Mouse (Mus musculus): ENCODE results near the gene Ovgp1.

- TF ChIP-seq MAFK (IDR thresholded peaks at IDR 0.05; ENCODE audit: insufficient read depth, low read depth, low read length): no peak
- no peak for TF ChIP-seq CHD2 (IDR thresholded peaks at IDR 0.05; ENCODE audit: low read depth, low read length)
Observed at GRCm38 (mm10) chr3:105928195-105928569, 45.3 kb upstream of the Ovgp1 start.
